Mouse (Mus musculus): ENCODE results near the gene Ccdc149.

- TF ChIP-seq POLR2A (IDR thresholded peaks at IDR 0.05; ENCODE audit: control insufficient read depth, extremely low read depth, insufficient read depth, low read length, poor library complexity) (no peak), CTCF (IDR thresholded peaks at IDR 0.05; ENCODE audit: borderline replicate concordance, control insufficient read depth, extremely low read depth, insufficient read depth, low read length, poor library complexity) (no peak)
These were observed 3.5 kb downstream of the Ccdc149 start for GRCm38 (mm10) chr5:52467841-52468240.

All from thymus, adult 2 months (tissue).